Mouse (Mus musculus): ENCODE data around the gene Tcf12. TPM values are rescaled to one million over a fixed set of nuclear protein-coding genes. Genes with fewer than 3 reads are reported as not detected.

Gene Tcf12
- total and polyA plus RNA-seq, 3 experiments = 41.4 to 42.3 (median 41.7) TPM

- peaks cover 12% of the 10 kb centered on the region for H3K79me2 ChIP-seq (replicated peaks; ENCODE audit: control insufficient read depth, extremely low read depth, insufficient read depth, poor library complexity, severe bottlenecking)
- in situ Hi-C loops (cut with MboI; ENCODE audit: low pct_ligation_motif_present, low pct_unique_long_range_greater_than_20kb, low sequenced_read_pairs) = no loop called here
- H3K9ac ChIP-seq (ENCODE audit: insufficient read depth, low read depth) = no peak overlapping the region
These were observed 82.1 kb downstream of the Tcf12 start for GRCm38 (mm10) chr9:72029601-72030000.

GRCm38 (mm10) chr9:72023274-72023673 is 88.4 kb downstream of the Tcf12 start:
- no peaks in the 10 kb centered on the region for H3K4me1 ChIP-seq (ENCODE audit: control insufficient read depth in 1 of 2, insufficient read depth in 2 of 2)
- no peak overlapping the region for H3K27ac ChIP-seq (ENCODE audit: insufficient read depth, low read depth)
- no peaks in the 10 kb centered on the region for H3K36me3 ChIP-seq (replicated peaks in 1 of 2; ENCODE audit: control insufficient read depth in 1 of 2, insufficient read depth in 1 of 2, low read length in 1 of 2)
- H3K27me3 ChIP-seq (replicated peaks) = no peaks in the 10 kb centered on the region
- dilution Hi-C loops (cut with MboI; ENCODE audit: extremely low pct_ligation_motif_present, extremely low pct_unique_long_range_greater_than_20kb, low sequenced_read_pairs) = no loop called here
- H3K4me2 ChIP-seq (ENCODE audit: insufficient read depth, low read depth, poor library complexity, severe bottlenecking) = no peak overlapping the region
- no peak overlapping the region for H3K4me3 ChIP-seq (replicated peaks in 1 of 3; ENCODE audit: low read depth in 2 of 3, low read length in 2 of 3, poor library complexity in 1 of 3)
- no peak overlapping the region for H3K9ac ChIP-seq (ENCODE audit: insufficient read depth, low read depth)
- TF ChIP-seq IRF4 (IDR thresholded peaks at IDR 0.05; ENCODE audit: low read depth, low read length) = no peak
- TF ChIP-seq USF1 (IDR thresholded peaks at IDR 0.05; ENCODE audit: low read depth, low read length) = no peak
- TF ChIP-seq ELF1 (IDR thresholded peaks at IDR 0.05; ENCODE audit: low read depth, low read length) = no peak
- no peak for TF ChIP-seq POLR2A (IDR thresholded peaks at IDR 0.05; ENCODE audit: low read depth, low read length)
- DNase-seq (ENCODE audit: extremely low read depth) = no peak
- in situ Hi-C loops (cut with MboI; ENCODE audit: low pct_ligation_motif_present, low pct_unique_long_range_greater_than_20kb, low sequenced_read_pairs) = no loop called here
- H3K79me2 ChIP-seq (replicated peaks; ENCODE audit: control insufficient read depth, extremely low read depth, insufficient read depth, poor library complexity, severe bottlenecking) = peaks cover 22% of the 10 kb centered on the region
- no peaks in the 10 kb centered on the region for H3K9me3 ChIP-seq (replicated peaks; ENCODE audit: low read length)

More at GRCm38 (mm10) chr9:72029601-72030000, 82.1 kb downstream of the Tcf12 start:
- dilution Hi-C loops (cut with MboI; ENCODE audit: extremely low pct_ligation_motif_present, extremely low pct_unique_long_range_greater_than_20kb, low sequenced_read_pairs) = no loop called here
- H3K36me3 ChIP-seq (replicated peaks in 1 of 2; ENCODE audit: control insufficient read depth in 1 of 2, insufficient read depth in 1 of 2, low read length in 1 of 2) = no peaks in the 10 kb centered on the region
- no peak overlapping the region for H3K4me2 ChIP-seq (ENCODE audit: insufficient read depth, low read depth, poor library complexity, severe bottlenecking)
- no peaks in the 10 kb centered on the region for H3K9me3 ChIP-seq (replicated peaks; ENCODE audit: low read length)
- TF ChIP-seq NRF1 (IDR thresholded peaks at IDR 0.05; ENCODE audit: low read depth, low read length) (no peak), CHD2 (IDR thresholded peaks at IDR 0.05; ENCODE audit: low read length) (no peak), IRF4 (IDR thresholded peaks at IDR 0.05; ENCODE audit: low read depth, low read length) (no peak), SMC3 (IDR thresholded peaks at IDR 0.05; ENCODE audit: low read depth, low read length) (no peak), RCOR1 (conservative IDR thresholded peaks at IDR 0.05; ENCODE audit: low read depth, low read length) (no peak), HCFC1 (IDR thresholded peaks at IDR 0.05; ENCODE audit: low read depth, low read length) (no peak), MAX (IDR thresholded peaks at IDR 0.05; ENCODE audit: low read length) (no peak), CHD1 (IDR thresholded peaks at IDR 0.05; ENCODE audit: low read depth, low read length) (no peak), KAT2A (IDR thresholded peaks at IDR 0.05; ENCODE audit: insufficient replicate concordance, low read length) (no peak), E2F4 (IDR thresholded peaks at IDR 0.05; ENCODE audit: insufficient replicate concordance, low read depth, low read length) (no peak), GABPA (IDR thresholded peaks at IDR 0.05; ENCODE audit: insufficient replicate concordance, low read depth, low read length) (no peak), MXI1 (IDR thresholded peaks at IDR 0.05; ENCODE audit: low read depth, low read length) (no peak), SIN3A (IDR thresholded peaks at IDR 0.05; ENCODE audit: low read length) (no peak)
- H3K27me3 ChIP-seq (replicated peaks) = no peaks in the 10 kb centered on the region
- peaks cover 5 to 10% of the 10 kb centered on the region in 2 experiments for H3K4me1 ChIP-seq (ENCODE audit: control insufficient read depth in 1 of 2, insufficient read depth in 2 of 2)
- no peak for DNase-seq (ENCODE audit: extremely low read depth)
- H3K27ac ChIP-seq (ENCODE audit: insufficient read depth, low read depth) = no peak overlapping the region
- H3K4me3 ChIP-seq (replicated peaks in 1 of 3; ENCODE audit: low read depth in 2 of 3, low read length in 2 of 3, poor library complexity in 1 of 3) = no peak overlapping the region

Measured in CH12.LX (cell line).